In genomic region chr10:68355471-68356092, GRCm38 (mm10) we compare ENCODE assay signal across 8 mouse cellular contexts.
DNase-seq lines count a peak whose midpoint lies in the region; ATAC-seq and TF ChIP-seq lines count a peak whose summit lies in the region.

No protein-coding gene starts in this region.

- intact Hi-C loops in heart, adult 2 months (cut with DNase I) = no loop called here

- TF ChIP-seq CTCF in heart, adult 2 months (IDR thresholded peaks at IDR 0.05) = no peak
- TF ChIP-seq CTCF in intestine, postnatal 0 days (IDR thresholded peaks at IDR 0.05; ENCODE audit: low read depth) = no peak

- H3K4me3 ChIP-seq in heart, adult 2 months = peak overlapping the region; percentile 0; the same call in 1 of the 2 replicates
- H3K4me3 ChIP-seq in neural tube, embryonic 11.5 days (ENCODE audit: low read depth, low read length) = no peak overlapping the region
- no peak overlapping the region for H3K4me3 ChIP-seq in intestine, postnatal 0 days (ENCODE audit: low read depth, low read length)
- no peak overlapping the region for H3K4me3 ChIP-seq in stomach, embryonic 16.5 days (replicated peaks; ENCODE audit: low read length)

- no peaks in the 10 kb centered on the region for H3K79me2 ChIP-seq in heart, adult 2 months (replicated peaks; ENCODE audit: control insufficient read depth, insufficient read depth, low read length)

- 34% methylated on average over 6 of the region's 6 CpGs for WGBS in heart, adult 2 months
- 31% methylated on average over 6 of the region's 6 CpGs for WGBS in neural tube, embryonic 11.5 days
- 7% methylated on average over 6 of the region's 6 CpGs for WGBS in intestine, postnatal 0 days
- WGBS in stomach, embryonic 16.5 days = 15% methylated on average over 6 of the region's 6 CpGs

- no peaks in the 10 kb centered on the region for H3K27me3 ChIP-seq in heart, adult 2 months (ENCODE audit: control insufficient read depth, insufficient read depth, low read length)
- H3K27me3 ChIP-seq in neural tube, embryonic 11.5 days (ENCODE audit: control insufficient read depth, insufficient read depth, low read length) = no peaks in the 10 kb centered on the region
- no peaks in the 10 kb centered on the region for H3K27me3 ChIP-seq in intestine, postnatal 0 days (replicated peaks; ENCODE audit: control insufficient read depth, insufficient read depth, low read length)
- H3K27me3 ChIP-seq in stomach, embryonic 16.5 days (ENCODE audit: control insufficient read depth, insufficient read depth, low read length) = no peaks in the 10 kb centered on the region

- no peak for TF ChIP-seq EP300 in heart, adult 2 months (IDR thresholded peaks at IDR 0.05; ENCODE audit: insufficient read depth, low read depth, low read length)

- peak; percentile 46; the same call in 1 of the 2 replicates for ATAC-seq in neural tube, embryonic 11.5 days (ENCODE audit: insufficient read depth, low FRiP score, low TSS enrichment)
- ATAC-seq in intestine, postnatal 0 days = peak; percentile 37
- no peak for ATAC-seq in stomach, embryonic 16.5 days (ENCODE audit: insufficient read depth, low FRiP score)

- H3K36me3 ChIP-seq in heart, adult 2 months (ENCODE audit: control insufficient read depth, insufficient read depth, low read length) = peaks cover 4% of the 10 kb centered on the region
- H3K36me3 ChIP-seq in neural tube, embryonic 11.5 days (ENCODE audit: control insufficient read depth, insufficient read depth, low read length) = no peaks in the 10 kb centered on the region
- H3K36me3 ChIP-seq in intestine, postnatal 0 days (ENCODE audit: control insufficient read depth, insufficient read depth) = no peaks in the 10 kb centered on the region
- no peaks in the 10 kb centered on the region for H3K36me3 ChIP-seq in stomach, embryonic 16.5 days (ENCODE audit: control insufficient read depth, insufficient read depth, low read length)

- H3K27ac ChIP-seq in heart, adult 2 months = peak overlapping the region; percentile 40
- H3K27ac ChIP-seq in neural tube, embryonic 11.5 days (ENCODE audit: low read depth, low read length) = no peak overlapping the region
- peak overlapping the region; percentile 54; the same call in 1 of the 2 replicates for H3K27ac ChIP-seq in intestine, postnatal 0 days (ENCODE audit: low read depth, low read length)
- H3K27ac ChIP-seq in stomach, embryonic 16.5 days (ENCODE audit: low read length) = peak overlapping the region; percentile 86

- H3K9ac ChIP-seq in heart, adult 2 months (ENCODE audit: low read depth, low read length) = no peak overlapping the region
- H3K9ac ChIP-seq in neural tube, embryonic 11.5 days (ENCODE audit: low read length) = no peak overlapping the region
- no peak overlapping the region for H3K9ac ChIP-seq in intestine, postnatal 0 days (ENCODE audit: low read depth, low read length)
- H3K9ac ChIP-seq in stomach, embryonic 16.5 days (ENCODE audit: low read length) = 0 out of 2 replicates have a peak overlapping the region, but pooled peaks have one; percentile 7

- H3K4me2 ChIP-seq in neural tube, embryonic 11.5 days (ENCODE audit: low read depth) = peak overlapping the region; percentile 6
- H3K4me2 ChIP-seq in intestine, postnatal 0 days (replicated peaks; ENCODE audit: low read depth) = peak overlapping the region; percentile 46
- peak overlapping the region; percentile 22 for H3K4me2 ChIP-seq in stomach, embryonic 16.5 days (ENCODE audit: low read depth, low read length)

- peaks cover 3% of the 10 kb centered on the region for H3K4me1 ChIP-seq in heart, adult 2 months (ENCODE audit: control insufficient read depth, insufficient read depth, low read length)
- H3K4me1 ChIP-seq in neural tube, embryonic 11.5 days (ENCODE audit: control insufficient read depth, insufficient read depth, low read length) = peaks cover 10% of the 10 kb centered on the region; the same call in 1 of the 2 replicates
- H3K4me1 ChIP-seq in intestine, postnatal 0 days (replicated peaks; ENCODE audit: control insufficient read depth, insufficient read depth, low read length) = no peaks in the 10 kb centered on the region
- peaks cover 16% of the 10 kb centered on the region for H3K4me1 ChIP-seq in stomach, embryonic 16.5 days (ENCODE audit: control insufficient read depth, insufficient read depth, low read length)

- DNase-seq in heart, adult 2 months = no peak
- no peak for DNase-seq in heart, adult 9 months (ENCODE audit: low spot score in 2 of 2)
- no peak for DNase-seq in neural tube, embryonic 11.5 days (ENCODE audit: low spot score)
- DNase-seq in neural tube, embryonic 10.5 days (ENCODE audit: extremely low spot score, low spot score) = no peak
- DNase-seq in cerebellum, adult 11 months = no peak
- DNase-seq in layer of hippocampus, adult 11-12 months (ENCODE audit: low spot score) = no peak

- H3K9me3 ChIP-seq in neural tube, embryonic 11.5 days (ENCODE audit: control insufficient read depth, low read length) = no peaks in the 10 kb centered on the region
- H3K9me3 ChIP-seq in intestine, postnatal 0 days (ENCODE audit: control insufficient read depth) = no peaks in the 10 kb centered on the region
- no peaks in the 10 kb centered on the region for H3K9me3 ChIP-seq in stomach, embryonic 16.5 days (replicated peaks; ENCODE audit: control insufficient read depth, low read length)

- no peak for TF ChIP-seq POLR2A in heart, adult 2 months (IDR thresholded peaks at IDR 0.05; ENCODE audit: insufficient read depth, low read depth, low read length)
